Mouse (Mus musculus): ENCODE results near the gene Rasa3.

- TF ChIP-seq POLR2A (IDR thresholded peaks at IDR 0.05; ENCODE audit: borderline replicate concordance, extremely low read depth, low read depth, low read length): no peak
- TF ChIP-seq CTCF (IDR thresholded peaks at IDR 0.05; ENCODE audit: insufficient read depth, low read length): no peak
Measured at GRCm38 (mm10) chr8:13623911-13624421, 53.4 kb downstream of the Rasa3 start.

All from lung, adult 2 months (tissue).